Mouse (Mus musculus): Measurements from ENCODE around the gene Trpc2. TPM values are rescaled to one million over a fixed set of nuclear protein-coding genes. Genes with fewer than 3 reads are reported as not detected.
A peak's percentile ranks its signal among the peaks of the same experiment; 100 is the strongest.

Gene Trpc2
- polyA plus RNA-seq, 1 experiment from 2014 or later: not detected

- H3K27me3 ChIP-seq (ENCODE audit: low read depth, poor library complexity, severe bottlenecking): no peaks in the 10 kb centered on the region
- no peak for DNase-seq (ENCODE audit: low spot score)
- peaks cover 99% of the 10 kb centered on the region for H3K36me3 ChIP-seq
- no peaks in the 10 kb centered on the region for H3K4me1 ChIP-seq
- 85% methylated on average over 7 of the region's 7 CpGs for WGBS
- no peaks in the 10 kb centered on the region for H3K9me3 ChIP-seq (replicated peaks)
- no peak overlapping the region for H3K4me3 ChIP-seq
- no peak overlapping the region for H3K27ac ChIP-seq
Observed at GRCm38 (mm10) chr7:102078517-102078916, 4.4 kb upstream of the Trpc2 start.

- 91% methylated on average over 8 of the region's 8 CpGs for WGBS
- Histone ChIP-seq H3K36me3 (peaks cover 99% of the 10 kb centered on the region), H3K9me3 (replicated peaks) (no peaks in the 10 kb centered on the region)
Observed at GRCm38 (mm10) chr7:102080311-102080710, 2.6 kb upstream of the Trpc2 start.

DNA sequence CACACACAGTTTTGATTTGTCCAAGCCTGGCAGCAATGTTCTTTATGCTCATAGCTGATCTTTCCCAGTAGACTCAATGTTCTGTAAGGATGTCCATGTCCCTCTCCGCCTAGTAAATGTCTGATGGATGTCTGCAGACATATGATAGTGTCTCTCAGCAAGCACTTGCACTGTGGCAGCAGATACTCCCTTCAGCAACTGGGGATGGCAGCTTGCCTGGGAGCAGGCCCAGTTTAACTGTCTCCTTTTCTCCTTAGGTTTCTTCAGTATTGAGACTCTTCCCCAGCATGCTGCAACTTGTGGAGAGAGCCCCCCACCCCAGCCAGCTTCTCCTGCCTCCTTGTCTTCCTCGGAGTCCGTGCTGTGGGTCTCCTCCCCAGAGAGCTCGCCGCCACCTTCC, 1.1 kb upstream of the Trpc2 start:
- 90% methylated on average over 5 of the region's 5 CpGs for WGBS
- peaks cover 97% of the 10 kb centered on the region for H3K36me3 ChIP-seq
- no peaks in the 10 kb centered on the region for H3K4me1 ChIP-seq
- H3K27me3 ChIP-seq (ENCODE audit: low read depth, poor library complexity, severe bottlenecking): no peaks in the 10 kb centered on the region
- no peaks in the 10 kb centered on the region for H3K9me3 ChIP-seq (replicated peaks)
- no peak overlapping the region for H3K27ac ChIP-seq
- no peak for DNase-seq (ENCODE audit: low spot score)
- H3K4me3 ChIP-seq: no peak overlapping the region

More at GRCm38 (mm10) chr7:102080311-102080710, 2.6 kb upstream of the Trpc2 start:
- no peak for DNase-seq (ENCODE audit: low spot score)
- H3K4me1 ChIP-seq: no peaks in the 10 kb centered on the region
- no peaks in the 10 kb centered on the region for H3K27me3 ChIP-seq (ENCODE audit: low read depth, poor library complexity, severe bottlenecking)
- no peak overlapping the region for H3K27ac ChIP-seq
- H3K4me3 ChIP-seq: no peak overlapping the region

DNA sequence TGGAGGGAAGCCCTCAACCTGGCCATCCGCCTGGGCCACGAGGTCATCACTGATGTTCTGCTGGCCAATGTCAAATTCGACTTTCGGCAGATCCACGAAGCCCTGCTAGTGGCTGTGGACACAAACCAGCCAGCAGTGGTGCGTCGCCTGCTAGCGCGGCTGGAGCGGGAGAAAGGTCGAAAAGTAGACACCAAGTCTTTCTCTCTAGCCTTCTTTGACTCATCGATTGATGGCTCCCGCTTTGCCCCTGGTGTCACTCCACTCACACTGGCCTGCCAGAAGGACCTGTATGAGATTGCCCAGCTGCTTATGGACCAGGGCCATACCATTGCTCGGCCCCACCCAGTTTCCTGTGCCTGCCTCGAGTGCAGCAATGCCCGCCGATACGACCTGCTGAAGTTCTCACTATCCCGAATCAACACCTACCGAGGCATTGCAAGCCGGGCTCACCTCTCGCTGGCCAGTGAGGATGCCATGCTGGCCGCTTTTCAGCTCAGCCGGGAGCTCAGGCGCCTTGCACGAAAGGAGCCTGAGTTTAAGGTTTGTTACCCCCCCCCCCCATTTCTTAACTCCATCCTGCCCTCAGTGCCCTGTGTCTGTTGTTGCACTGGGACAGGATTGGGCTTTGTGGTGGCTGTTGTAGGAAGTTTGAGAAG, 1.3 kb downstream of the Trpc2 start:
- no peaks in the 10 kb centered on the region for H3K9me3 ChIP-seq (replicated peaks)
- H3K27me3 ChIP-seq (ENCODE audit: low read depth, poor library complexity, severe bottlenecking): no peaks in the 10 kb centered on the region
- peaks cover 92% of the 10 kb centered on the region for H3K36me3 ChIP-seq
- H3K4me1 ChIP-seq: no peaks in the 10 kb centered on the region
- no peak for DNase-seq (ENCODE audit: low spot score)
- H3K4me3 ChIP-seq: no peak overlapping the region
- 88% methylated on average over 26 of the region's 26 CpGs for WGBS
- no peak overlapping the region for H3K27ac ChIP-seq

DNA sequence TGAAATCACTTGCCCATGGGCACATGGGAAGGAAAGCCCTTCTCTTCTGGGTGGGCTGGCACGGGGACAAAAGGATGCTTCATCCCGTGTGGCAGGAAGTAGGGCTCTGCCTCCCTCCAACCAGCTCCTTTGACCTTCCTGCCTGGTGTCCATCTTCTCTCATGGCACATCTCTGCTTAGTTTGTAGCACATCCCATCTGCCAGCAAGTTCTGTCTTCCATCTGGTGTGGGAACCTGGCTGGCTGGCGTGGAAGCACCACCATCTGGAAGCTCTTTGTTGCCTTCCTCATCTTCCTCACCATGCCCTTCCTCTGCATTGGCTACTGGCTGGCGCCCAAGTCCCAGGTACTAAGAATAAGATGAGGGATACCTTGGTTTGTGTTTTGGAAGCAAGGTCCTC, 4.4 kb downstream of the Trpc2 start:
- DNase-seq (ENCODE audit: low spot score): no peak
- WGBS: 92% methylated on average over 4 of the region's 4 CpGs
- H3K36me3 ChIP-seq: peaks cover 75% of the 10 kb centered on the region

DNA sequence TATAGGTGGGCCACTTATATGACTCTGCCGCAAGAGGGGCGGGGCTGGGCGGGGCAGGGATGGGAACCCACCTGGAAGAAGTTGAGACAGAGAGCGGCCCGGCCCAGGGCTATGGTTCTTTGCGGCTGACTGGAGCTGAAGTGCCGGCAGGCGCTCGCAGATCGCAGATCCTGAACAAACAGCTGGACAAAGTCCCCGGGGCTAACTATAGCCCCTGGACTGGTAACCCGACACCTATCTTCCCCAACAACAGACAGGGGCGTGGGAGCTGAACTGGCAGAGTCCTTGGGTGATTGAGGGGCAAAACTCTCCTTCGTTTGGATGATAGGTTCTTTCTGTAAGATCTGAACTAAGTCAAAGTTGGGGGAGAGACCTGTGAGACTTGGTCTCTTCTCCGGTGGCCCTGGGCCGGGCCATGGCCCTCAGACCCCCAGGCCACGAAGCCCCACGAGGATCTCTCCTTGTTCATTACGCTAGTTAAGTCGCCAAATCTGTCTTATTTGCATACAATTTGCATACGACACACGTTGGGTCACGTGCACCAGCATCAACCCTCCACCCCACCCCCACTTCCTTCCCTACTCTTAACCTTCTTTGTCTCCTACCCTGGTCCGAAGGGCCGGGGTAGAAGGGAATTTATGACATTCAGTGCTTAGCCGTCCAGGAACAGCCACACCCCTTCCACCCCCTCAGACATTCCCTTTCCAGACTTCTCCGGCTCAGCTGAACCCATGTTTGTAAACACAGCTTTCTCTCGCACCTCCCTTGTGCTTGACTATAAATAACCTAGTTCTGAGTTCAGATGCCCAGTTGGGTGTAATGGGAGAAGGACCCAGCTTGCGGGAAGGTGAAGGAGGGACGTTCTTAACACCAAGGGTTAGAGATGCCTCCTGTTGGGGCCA, 17.1 kb downstream of the Trpc2 start:
- peak; percentile 74 for DNase-seq (ENCODE audit: low spot score)
- Histone ChIP-seq H3K4me3 (peak overlapping the region; percentile 52), H3K27ac (peak overlapping the region; percentile 84), H3K27me3 (ENCODE audit: low read depth, poor library complexity, severe bottlenecking) (no peaks in the 10 kb centered on the region), H3K4me1 (peaks cover 43% of the 10 kb centered on the region), H3K9me3 (replicated peaks) (no peaks in the 10 kb centered on the region), H3K36me3 (peaks cover 10% of the 10 kb centered on the region; the same call in 1 of the 2 replicates)
- 4% methylated on average over 30 of the region's 30 CpGs for WGBS

More for the DNA sequence above, 4.4 kb downstream of the Trpc2 start:
- no peaks in the 10 kb centered on the region for H3K27me3 ChIP-seq (ENCODE audit: low read depth, poor library complexity, severe bottlenecking)
- H3K4me1 ChIP-seq: no peaks in the 10 kb centered on the region
- no peak overlapping the region for H3K4me3 ChIP-seq
- H3K9me3 ChIP-seq (replicated peaks): no peaks in the 10 kb centered on the region
- no peak overlapping the region for H3K27ac ChIP-seq

GRCm38 (mm10) chr7:102100868-102101267, 18.0 kb downstream of the Trpc2 start:
- Histone ChIP-seq H3K4me3 (0 out of 2 replicates have a peak overlapping the region, but pooled peaks have one; percentile 52), H3K4me1 (peaks cover 43% of the 10 kb centered on the region), H3K27me3 (ENCODE audit: low read depth, poor library complexity, severe bottlenecking) (0 out of 2 replicates have a peak, but pooled peaks cover under 1% of the 10 kb centered on the region), H3K27ac (peak overlapping the region; percentile 84), H3K36me3 (peaks cover 6% of the 10 kb centered on the region; the same call in 1 of the 2 replicates), H3K9me3 (replicated peaks) (no peaks in the 10 kb centered on the region)
- no peak for DNase-seq (ENCODE audit: low spot score)
- 51% methylated on average over 5 of the region's 5 CpGs for WGBS

- peaks cover 5% of the 10 kb centered on the region; the same call in 1 of the 2 replicates for H3K36me3 ChIP-seq
- peak within 1 kb of the TSS; percentile 52 for H3K4me3 ChIP-seq
- H3K27me3 ChIP-seq (ENCODE audit: low read depth, poor library complexity, severe bottlenecking): 0 out of 2 replicates have a peak, but pooled peaks cover 6% of the 10 kb centered on the region
- peak within 1 kb of the TSS; percentile 84 for H3K27ac ChIP-seq
- H3K4me1 ChIP-seq: peaks cover 45% of the 10 kb centered on the region
- 40% methylated on average over 5 of the region's 5 CpGs for WGBS
- DNase-seq (ENCODE audit: low spot score): no peak
- no peaks in the 10 kb centered on the region for H3K9me3 ChIP-seq (replicated peaks)
Observed at GRCm38 (mm10) chr7:102101487-102101886, 18.6 kb downstream of the Trpc2 start, which contains the start of gene Art1. Art1 (plus strand) TSS chr7:102101743.

DNA sequence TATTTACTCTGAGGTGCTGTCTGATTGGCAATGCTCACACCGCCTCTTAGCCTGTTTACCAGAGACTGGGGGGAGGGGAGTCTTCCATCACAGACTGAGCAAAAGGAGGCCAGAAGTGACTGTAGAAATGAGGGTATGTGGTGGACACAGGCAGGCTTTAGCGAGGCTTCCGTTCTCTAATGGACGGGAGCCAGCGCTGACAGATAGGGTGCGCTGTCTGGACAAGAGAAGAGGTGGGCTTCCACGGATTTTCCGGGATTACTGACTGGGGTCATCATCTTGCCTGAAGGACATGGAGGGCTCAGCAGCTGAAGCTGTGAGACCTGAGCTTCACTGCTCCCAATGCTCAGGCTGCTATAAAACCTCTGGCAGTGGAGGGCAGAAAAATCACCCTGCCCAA, 19.3 kb downstream of the Trpc2 start:
- 0 out of 2 replicates have a peak, but pooled peaks cover 13% of the 10 kb centered on the region for H3K27me3 ChIP-seq (ENCODE audit: low read depth, poor library complexity, severe bottlenecking)
- no peak for DNase-seq (ENCODE audit: low spot score)
- no peaks in the 10 kb centered on the region for H3K9me3 ChIP-seq (replicated peaks)
- H3K36me3 ChIP-seq: peaks cover under 1% of the 10 kb centered on the region; the same call in 1 of the 2 replicates
- WGBS: 31% methylated on average over 8 of the region's 8 CpGs
- H3K4me3 ChIP-seq: no peak overlapping the region
- H3K27ac ChIP-seq: no peak overlapping the region
- peaks cover 53% of the 10 kb centered on the region for H3K4me1 ChIP-seq

- peaks cover 55% of the 10 kb centered on the region for H3K4me1 ChIP-seq
- no peaks in the 10 kb centered on the region for H3K36me3 ChIP-seq
- no peak for DNase-seq (ENCODE audit: low spot score)
- H3K27ac ChIP-seq: peak overlapping the region; percentile 22; the same call in 1 of the 2 replicates
- H3K27me3 ChIP-seq (ENCODE audit: low read depth, poor library complexity, severe bottlenecking): 0 out of 2 replicates have a peak, but pooled peaks cover 16% of the 10 kb centered on the region
- no peaks in the 10 kb centered on the region for H3K9me3 ChIP-seq (replicated peaks)
- 48% methylated on average over 6 of the region's 6 CpGs for WGBS
- H3K4me3 ChIP-seq: no peak overlapping the region
Observed at GRCm38 (mm10) chr7:102102696-102103095, 19.8 kb downstream of the Trpc2 start.

DNA sequence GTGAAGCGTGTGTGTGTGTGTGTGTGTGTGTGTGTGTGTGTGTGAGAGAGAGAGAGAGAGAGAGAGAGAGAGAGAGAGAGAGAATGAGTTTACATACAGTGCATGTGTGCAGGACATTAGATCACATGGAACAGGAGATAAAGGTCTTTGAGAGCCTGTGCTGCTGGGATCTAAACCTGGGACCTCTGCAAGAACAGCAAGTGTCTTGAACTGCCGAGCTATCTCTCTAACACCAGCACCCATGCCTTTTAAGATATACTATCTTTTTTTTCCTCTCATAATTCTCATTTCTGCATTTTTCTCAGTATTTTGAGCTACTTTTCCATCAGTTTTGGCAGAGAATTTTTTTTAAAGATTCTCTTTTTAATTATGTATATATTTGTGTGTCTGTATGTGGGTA, 20.6 kb downstream of the Trpc2 start:
- no peak for DNase-seq (ENCODE audit: low spot score)
- Histone ChIP-seq H3K27me3 (ENCODE audit: low read depth, poor library complexity, severe bottlenecking) (0 out of 2 replicates have a peak, but pooled peaks cover 21% of the 10 kb centered on the region), H3K9me3 (replicated peaks) (no peaks in the 10 kb centered on the region), H3K36me3 (no peaks in the 10 kb centered on the region), H3K4me1 (peaks cover 55% of the 10 kb centered on the region), H3K4me3 (no peak overlapping the region), H3K27ac (no peak overlapping the region)
- WGBS: 90% methylated on average over 2 of the region's 2 CpGs

GRCm38 (mm10) chr7:102104126-102104525, 21.2 kb downstream of the Trpc2 start:
- Histone ChIP-seq H3K9me3 (replicated peaks) (no peaks in the 10 kb centered on the region), H3K27ac (no peak overlapping the region), H3K27me3 (ENCODE audit: low read depth, poor library complexity, severe bottlenecking) (0 out of 2 replicates have a peak, but pooled peaks cover 21% of the 10 kb centered on the region), H3K4me1 (peaks cover 49% of the 10 kb centered on the region), H3K4me3 (no peak overlapping the region), H3K36me3 (no peaks in the 10 kb centered on the region)
- DNase-seq (ENCODE audit: low spot score): no peak
- 85% methylated on average over 5 of the region's 5 CpGs for WGBS

Measured in limb, embryonic 10.5 days (tissue).